Mouse (Mus musculus): Measurements from ENCODE around the gene Skiv2l. TPM values are rescaled to one million over a fixed set of nuclear protein-coding genes. Genes with fewer than 3 reads are reported as not detected.

Gene Skiv2l
- 38.4 TPM for polyA plus RNA-seq (2012; fragmentation: generic; extraction: Trizol)

GRCm38 (mm10) chr17:34849722-34850516, at the start of gene Skiv2l, which contains the start of gene Nelfe:
TSS of gene Skiv2l (minus strand) at chr17:34850210.
TSS of gene Nelfe (plus strand) at chr17:34850391.
- H3ac ChIP-seq (ENCODE audit: control insufficient read depth, insufficient read length) = peak within 1 kb of the TSS; percentile 17
- H3K36me3 ChIP-seq (ENCODE audit: control insufficient read depth, insufficient read depth) = peaks cover 5% of the 10 kb centered on the region

GRCm38 (mm10) chr17:34899053-34899889, 49.3 kb upstream of the Skiv2l start:
- Histone ChIP-seq H3K4me3 (peak overlapping the region; percentile 91), H3K4me2 (ENCODE audit: low read depth) (peak overlapping the region; percentile 80), H3K36me3 (ENCODE audit: control insufficient read depth, insufficient read depth) (peaks cover 4% of the 10 kb centered on the region), H3K27me3 (ENCODE audit: control insufficient read depth, insufficient read depth, insufficient read length) (no peaks in the 10 kb centered on the region), H3K79me2 (ENCODE audit: control insufficient read depth, insufficient read depth) (peaks cover 28% of the 10 kb centered on the region), H3ac (ENCODE audit: control insufficient read depth, insufficient read length) (peak overlapping the region; percentile 75)
- TF ChIP-seq POLR2A (IDR thresholded peaks at IDR 0.05; ENCODE audit: insufficient read length, low read depth) (peak; percentile 8), MYOD1 (IDR thresholded peaks at IDR 0.05; ENCODE audit: control insufficient read depth in 1 of 3, insufficient read length in 2 of 3, low read depth in 2 of 3) (no peak), USF1 (IDR thresholded peaks at IDR 0.05; ENCODE audit: low read depth) (no peak), MYOG (IDR thresholded peaks at IDR 0.05; ENCODE audit: control insufficient read depth in 1 of 3, insufficient read depth in 1 of 3, insufficient read length in 2 of 3, low read depth in 2 of 3) (peak in 1 of 3 experiments; percentile 37)

More at GRCm38 (mm10) chr17:34849722-34850516, at the start of gene Skiv2l, which contains the start of gene Nelfe:
- Histone ChIP-seq H3K4me2 (ENCODE audit: low read depth) (peak within 1 kb of the TSS; percentile 91), H3K4me3 (peak within 1 kb of the TSS; percentile 79), H3K27me3 (ENCODE audit: control insufficient read depth, insufficient read depth, insufficient read length) (no peaks in the 10 kb centered on the region), H3K79me2 (ENCODE audit: control insufficient read depth, insufficient read depth) (peaks cover 12% of the 10 kb centered on the region)
- TF ChIP-seq MYOG (IDR thresholded peaks at IDR 0.05; ENCODE audit: control insufficient read depth in 1 of 3, insufficient read depth in 1 of 3, insufficient read length in 2 of 3, low read depth in 2 of 3) (peak in 1 of 3 experiments; percentile 3), TCF3 (IDR thresholded peaks at IDR 0.05; ENCODE audit: insufficient read length, low read depth) (no peak), MAX (IDR thresholded peaks at IDR 0.05; ENCODE audit: low read depth) (no peak), MYOD1 (IDR thresholded peaks at IDR 0.05; ENCODE audit: control insufficient read depth in 1 of 3, insufficient read length in 2 of 3, low read depth in 2 of 3) (peak in 1 of 3 experiments; percentile 26), TCF12 (IDR thresholded peaks at IDR 0.05; ENCODE audit: insufficient read depth, poor library complexity, severe bottlenecking) (no peak), E2F4 (IDR thresholded peaks at IDR 0.05; ENCODE audit: insufficient read depth) (peak; percentile 29), USF1 (IDR thresholded peaks at IDR 0.05; ENCODE audit: low read depth) (no peak), REST (IDR thresholded peaks at IDR 0.05; ENCODE audit: insufficient read depth, insufficient read length) (peak; percentile 38), POLR2A (IDR thresholded peaks at IDR 0.05; ENCODE audit: insufficient read length, low read depth) (peak; percentile 58), SRF (IDR thresholded peaks at IDR 0.05; ENCODE audit: control insufficient read depth, insufficient read length, low read depth) (peak; percentile 87), POLR2AphosphoS2 (IDR thresholded peaks at IDR 0.05; ENCODE audit: insufficient read length, low read depth) (no peak), CEBPB (IDR thresholded peaks at IDR 0.05; ENCODE audit: insufficient read depth, poor library complexity, severe bottlenecking) (no peak)

DNA sequence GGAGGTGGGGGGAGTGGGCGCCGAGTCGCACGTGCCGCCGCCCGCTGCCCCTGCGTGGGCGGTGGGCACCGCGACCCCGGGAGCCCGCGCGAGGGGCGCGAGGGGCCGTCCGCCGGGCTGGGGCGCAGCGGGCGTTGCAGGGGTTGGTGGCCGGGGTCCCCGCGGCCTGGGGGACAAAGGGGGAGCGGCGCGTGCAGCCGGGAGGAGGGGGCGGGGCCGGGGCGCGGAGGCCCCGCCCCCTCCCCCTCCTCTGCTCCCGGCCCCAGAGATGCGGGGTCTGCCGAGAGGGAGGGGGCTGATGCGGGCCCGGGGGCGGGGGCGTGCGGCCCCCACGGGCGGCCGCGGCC, 48.7 kb upstream of the Skiv2l start:
- Histone ChIP-seq H3K79me2 (ENCODE audit: control insufficient read depth, insufficient read depth) (peaks cover 28% of the 10 kb centered on the region), H3ac (ENCODE audit: control insufficient read depth, insufficient read length) (peak overlapping the region; percentile 75), H3K27me3 (ENCODE audit: control insufficient read depth, insufficient read depth, insufficient read length) (no peaks in the 10 kb centered on the region), H3K4me2 (ENCODE audit: low read depth) (no peak overlapping the region), H3K36me3 (ENCODE audit: control insufficient read depth, insufficient read depth) (peaks cover 4% of the 10 kb centered on the region), H3K4me3 (peak overlapping the region; percentile 91)
- TF ChIP-seq MYOG (IDR thresholded peaks at IDR 0.05; ENCODE audit: control insufficient read depth in 1 of 3, insufficient read depth in 1 of 3, insufficient read length in 2 of 3, low read depth in 2 of 3) (no peak), TCF12 (IDR thresholded peaks at IDR 0.05; ENCODE audit: insufficient read depth, poor library complexity, severe bottlenecking) (no peak), USF1 (IDR thresholded peaks at IDR 0.05; ENCODE audit: low read depth) (no peak), POLR2A (IDR thresholded peaks at IDR 0.05; ENCODE audit: insufficient read length, low read depth) (no peak), REST (IDR thresholded peaks at IDR 0.05; ENCODE audit: insufficient read depth, insufficient read length) (no peak), MYOD1 (IDR thresholded peaks at IDR 0.05; ENCODE audit: control insufficient read depth in 1 of 3, insufficient read length in 2 of 3, low read depth in 2 of 3) (no peak), E2F4 (IDR thresholded peaks at IDR 0.05; ENCODE audit: insufficient read depth) (no peak), TCF3 (IDR thresholded peaks at IDR 0.05; ENCODE audit: insufficient read length, low read depth) (no peak), MAX (IDR thresholded peaks at IDR 0.05; ENCODE audit: low read depth) (no peak), CEBPB (IDR thresholded peaks at IDR 0.05; ENCODE audit: insufficient read depth, poor library complexity, severe bottlenecking) (no peak)

- H3K4me3 ChIP-seq = peak within 1 kb of the TSS; percentile 91
- peak within 1 kb of the TSS; percentile 75 for H3ac ChIP-seq (ENCODE audit: control insufficient read depth, insufficient read length)
- TF ChIP-seq MYOD1 (IDR thresholded peaks at IDR 0.05; ENCODE audit: control insufficient read depth in 1 of 3, insufficient read length in 2 of 3, low read depth in 2 of 3) = peak; percentile 1 to 84 (median 78)
- peak; percentile 51 for TF ChIP-seq MAX (IDR thresholded peaks at IDR 0.05; ENCODE audit: low read depth)
- TF ChIP-seq CEBPB (IDR thresholded peaks at IDR 0.05; ENCODE audit: insufficient read depth, poor library complexity, severe bottlenecking) = no peak
- no peak for TF ChIP-seq TCF3 (IDR thresholded peaks at IDR 0.05; ENCODE audit: insufficient read length, low read depth)
- TF ChIP-seq POLR2AphosphoS2 (IDR thresholded peaks at IDR 0.05; ENCODE audit: insufficient read length, low read depth) = peak; percentile 92
- TF ChIP-seq REST (IDR thresholded peaks at IDR 0.05; ENCODE audit: insufficient read depth, insufficient read length) = no peak
- TF ChIP-seq MYOG (IDR thresholded peaks at IDR 0.05; ENCODE audit: control insufficient read depth in 1 of 3, insufficient read depth in 1 of 3, insufficient read length in 2 of 3, low read depth in 2 of 3) = peak; percentile 57 to 89 (median 69)
- no peak for TF ChIP-seq E2F4 (IDR thresholded peaks at IDR 0.05; ENCODE audit: insufficient read depth)
- TF ChIP-seq SRF (IDR thresholded peaks at IDR 0.05; ENCODE audit: control insufficient read depth, insufficient read length, low read depth) = no peak
- peak; percentile 77 for TF ChIP-seq USF1 (IDR thresholded peaks at IDR 0.05; ENCODE audit: low read depth)
- TF ChIP-seq TCF12 (IDR thresholded peaks at IDR 0.05; ENCODE audit: insufficient read depth, poor library complexity, severe bottlenecking) = peak; percentile 5
- TF ChIP-seq POLR2A (IDR thresholded peaks at IDR 0.05; ENCODE audit: insufficient read length, low read depth) = peak; percentile 79
- H3K27me3 ChIP-seq (ENCODE audit: control insufficient read depth, insufficient read depth, insufficient read length) = no peaks in the 10 kb centered on the region
- peaks cover 4% of the 10 kb centered on the region for H3K36me3 ChIP-seq (ENCODE audit: control insufficient read depth, insufficient read depth)
- H3K79me2 ChIP-seq (ENCODE audit: control insufficient read depth, insufficient read depth) = peaks cover 28% of the 10 kb centered on the region
- H3K4me2 ChIP-seq (ENCODE audit: low read depth) = peak within 1 kb of the TSS; percentile 98
These were observed 48.2 kb upstream of the Skiv2l start, which contains the start of the genes C2 and Ehmt2 for GRCm38 (mm10) chr17:34898160-34898586. TSS of gene C2 (minus strand) at chr17:34898265. TSS of gene Ehmt2 (plus strand) at chr17:34898469.
